Mouse (Mus musculus) lung, adult 18-20 months (tissue): ENCODE data around the gene B4galt2.

ENCODE experiments used
- DNase-seq, 2 experiments: peaks; one replicate each; pipeline ENCODE4 v3.0.0; 2022; ENCODE audit warnings: mixed read lengths in 2 of 2

Gene B4galt2

DNA sequence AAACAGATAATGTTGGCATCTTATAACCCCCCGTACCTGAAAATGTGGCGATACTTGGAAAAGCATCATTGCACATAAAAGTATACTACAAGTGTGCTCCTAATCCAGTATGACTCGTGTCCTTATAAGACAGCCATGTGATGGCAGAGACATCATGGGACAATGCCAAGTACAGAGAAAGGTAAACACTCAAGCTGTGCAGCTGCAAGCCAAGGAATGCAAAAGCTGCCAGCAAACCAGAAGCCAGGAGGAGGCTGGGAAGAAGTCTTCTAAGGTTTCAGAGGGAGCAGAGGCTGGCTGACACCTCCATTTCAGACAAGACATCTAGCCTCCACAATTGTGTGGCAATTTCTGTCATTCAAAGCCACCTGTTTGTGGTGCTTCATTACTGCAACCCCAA lies 22.9 kb upstream of the B4galt2 start:
- DNase-seq: peak; percentile 78 to 87

DNA sequence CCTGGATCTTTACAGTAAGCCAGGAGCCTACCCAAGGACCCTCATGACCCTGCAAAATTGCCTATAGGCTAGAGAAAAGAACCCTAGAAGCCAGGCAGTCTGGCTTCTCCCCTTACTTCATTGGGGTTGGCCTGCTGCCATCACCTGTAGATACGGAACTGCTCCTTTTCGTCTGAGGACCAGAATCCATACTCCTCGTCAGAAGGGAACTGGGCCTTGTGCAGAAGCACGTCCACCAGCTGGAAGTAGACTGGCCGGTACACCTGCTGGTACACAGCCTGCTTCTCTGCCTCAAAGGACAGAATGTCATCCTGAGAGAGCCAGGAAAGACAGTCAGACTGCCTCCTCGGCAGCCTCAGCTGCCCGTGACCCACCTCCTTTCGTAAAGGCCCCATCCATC lies 21.5 kb upstream of the B4galt2 start:
- DNase-seq: no peak

DNA sequence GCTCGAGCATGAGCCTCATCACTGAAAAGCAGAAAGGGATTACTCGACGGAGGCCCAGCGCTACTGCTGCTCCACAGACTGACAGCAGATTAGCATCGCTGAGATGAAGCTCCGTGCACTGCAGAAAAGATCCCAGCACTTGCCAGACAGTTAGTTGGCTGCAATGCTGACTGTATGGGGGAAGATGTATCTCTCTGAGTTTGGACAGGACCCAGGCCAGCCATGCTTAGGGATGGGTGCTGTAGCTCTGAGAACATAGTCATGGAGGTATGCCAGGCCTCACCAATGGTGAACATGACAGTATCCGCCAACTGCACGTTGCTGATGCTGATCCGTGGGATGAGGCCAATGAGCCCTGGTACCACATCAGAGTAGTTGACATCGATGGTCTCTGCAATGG lies 20.8 kb upstream of the B4galt2 start:
- DNase-seq: no peak

DNA sequence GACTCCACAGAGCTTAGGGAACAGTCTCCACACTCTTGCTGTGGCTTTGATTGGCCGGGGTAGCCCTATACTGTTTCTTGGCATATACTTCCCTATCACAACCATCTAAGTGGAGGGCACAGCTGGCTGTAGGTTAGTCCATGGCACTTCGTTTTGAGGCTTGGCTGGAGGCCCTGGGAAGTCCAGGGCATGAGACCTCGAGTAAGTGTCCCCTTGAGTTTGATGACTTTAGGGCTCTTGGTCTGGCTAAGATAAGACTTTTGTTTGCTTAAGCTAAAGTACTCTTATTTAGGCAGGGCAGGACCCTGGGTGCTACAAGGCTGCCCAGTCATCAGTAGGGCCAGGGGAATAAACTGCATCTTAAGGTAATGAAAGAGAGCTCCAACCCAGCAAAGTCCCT lies 14.8 kb upstream of the B4galt2 start:
- DNase-seq: peak; percentile 62 to 67

DNA sequence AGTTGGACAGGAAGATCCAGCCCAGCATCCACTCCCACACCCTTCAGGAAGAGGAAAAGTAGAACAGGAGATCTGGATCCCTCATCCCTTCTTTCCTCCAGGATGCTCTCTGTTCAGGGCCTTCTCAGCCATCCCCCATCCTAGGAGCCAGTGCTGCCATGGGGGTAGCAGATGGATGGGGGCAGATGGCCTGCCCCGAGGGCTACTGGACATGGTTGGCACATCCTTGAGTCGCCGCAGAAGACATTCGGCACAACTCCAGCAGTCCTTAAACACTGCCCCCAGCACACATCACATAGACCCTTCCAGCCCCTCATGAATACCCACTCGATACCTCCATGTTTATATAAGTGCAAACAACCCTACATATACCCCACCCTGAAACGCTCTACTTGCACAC lies 12.7 kb upstream of the B4galt2 start:
- DNase-seq: no peak

DNA sequence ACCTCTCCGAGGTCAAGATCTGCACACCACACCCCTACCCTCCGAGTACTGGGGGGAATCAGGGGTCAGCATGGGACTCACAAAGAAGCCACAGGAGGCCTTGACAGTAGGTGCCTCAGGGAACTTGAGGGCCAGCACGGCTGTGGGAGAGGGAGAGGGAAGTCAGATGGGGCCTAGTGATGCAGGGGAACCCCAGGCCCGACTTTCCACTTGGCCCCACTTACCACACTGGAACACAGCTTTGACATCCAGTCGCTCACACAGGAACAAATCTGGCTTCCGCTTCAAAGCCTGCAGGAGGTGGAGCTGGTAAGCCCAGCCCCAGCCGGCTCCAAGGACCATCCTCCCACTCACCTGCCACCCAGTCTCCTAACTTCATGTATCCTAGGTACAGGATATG lies 12.1 kb upstream of the B4galt2 start:
- no peak for DNase-seq

DNA sequence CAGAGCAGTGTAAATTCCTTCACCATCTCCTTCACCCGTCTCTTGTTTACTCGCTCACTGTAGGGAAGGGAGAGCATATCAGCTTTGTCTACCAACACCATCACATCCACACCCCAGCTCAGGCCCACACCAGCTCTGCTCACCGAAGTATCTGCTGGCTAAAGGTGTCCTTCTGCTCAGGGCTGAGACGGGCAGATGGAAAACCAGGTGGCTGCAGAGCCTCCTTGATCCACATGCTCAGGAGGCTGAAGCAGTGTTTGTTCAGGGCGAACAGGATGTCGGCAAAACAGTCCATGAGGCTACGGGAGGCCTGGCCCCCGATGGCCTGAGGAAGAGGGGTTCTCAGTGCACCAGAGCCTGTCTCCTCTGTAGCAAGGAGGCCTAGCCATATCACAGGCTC lies 11.3 kb upstream of the B4galt2 start:
- no peak for DNase-seq

DNA sequence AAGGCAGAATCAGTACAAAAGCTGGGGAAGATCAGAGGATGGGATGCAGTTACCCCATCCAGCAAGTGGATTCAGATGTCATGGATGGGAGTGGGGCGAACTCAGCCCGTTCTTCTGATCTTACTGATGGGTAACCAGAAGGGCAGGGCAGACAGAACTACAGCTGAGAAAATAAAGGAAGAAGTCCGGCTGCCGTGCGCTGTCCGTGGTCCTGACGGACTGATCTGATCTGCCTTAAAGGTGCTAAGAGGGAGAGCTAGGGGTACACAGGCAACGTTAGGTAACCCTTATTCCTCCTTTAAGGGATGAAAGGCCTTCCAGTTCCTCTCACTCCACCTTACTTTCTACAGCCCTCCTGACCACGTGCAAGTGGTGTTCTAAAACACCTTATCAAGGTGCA lies 10.1 kb upstream of the B4galt2 start:
- peak; percentile 28 to 41 for DNase-seq

DNA sequence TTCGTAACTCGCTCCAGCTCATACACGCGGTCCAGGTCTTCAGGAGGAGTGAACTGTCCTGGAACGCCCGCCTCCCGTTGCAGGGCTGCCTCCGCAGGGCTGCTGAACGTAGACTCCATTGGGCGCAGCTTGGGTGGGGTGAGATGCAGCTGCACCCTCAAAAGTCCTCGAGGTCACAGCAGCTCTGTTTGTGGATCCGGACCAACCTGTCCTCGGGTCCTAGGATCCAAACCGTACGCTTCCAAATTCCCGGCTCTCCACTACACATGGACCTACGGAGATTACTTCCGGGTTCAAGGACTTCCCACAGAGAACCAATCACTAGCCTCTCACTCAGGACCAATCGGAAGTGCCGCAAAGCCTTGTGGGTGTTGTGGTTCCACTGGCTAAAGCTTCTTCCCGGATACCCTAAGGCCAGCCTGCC lies 8.5 kb upstream of the B4galt2 start, which contains the start of gene Dph2:
TSS of gene Dph2 (minus strand) at position 295 of the 424 bp plus-strand sequence.
- peak; percentile 87 to 90 for DNase-seq

DNA sequence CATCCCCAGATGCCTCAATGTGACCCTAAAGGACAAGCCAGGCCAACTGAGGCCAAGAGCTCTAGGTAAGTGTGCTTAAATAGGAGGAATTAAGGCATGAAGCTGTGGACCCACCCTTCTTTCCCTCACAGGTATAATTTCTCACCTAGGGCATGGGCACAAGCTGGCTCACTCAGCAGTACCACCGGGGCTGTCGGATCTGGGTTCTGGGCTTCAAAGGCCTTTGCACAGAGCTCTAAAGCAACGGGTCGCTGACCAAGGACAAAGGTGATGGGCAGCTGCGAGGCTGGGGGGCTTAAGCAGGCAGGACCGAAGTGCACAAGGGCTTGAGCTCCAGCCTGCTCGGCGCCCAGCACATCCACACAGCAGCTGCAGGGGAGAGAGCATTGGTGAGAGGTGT lies 7.5 kb upstream of the B4galt2 start:
- DNase-seq: no peak

DNA sequence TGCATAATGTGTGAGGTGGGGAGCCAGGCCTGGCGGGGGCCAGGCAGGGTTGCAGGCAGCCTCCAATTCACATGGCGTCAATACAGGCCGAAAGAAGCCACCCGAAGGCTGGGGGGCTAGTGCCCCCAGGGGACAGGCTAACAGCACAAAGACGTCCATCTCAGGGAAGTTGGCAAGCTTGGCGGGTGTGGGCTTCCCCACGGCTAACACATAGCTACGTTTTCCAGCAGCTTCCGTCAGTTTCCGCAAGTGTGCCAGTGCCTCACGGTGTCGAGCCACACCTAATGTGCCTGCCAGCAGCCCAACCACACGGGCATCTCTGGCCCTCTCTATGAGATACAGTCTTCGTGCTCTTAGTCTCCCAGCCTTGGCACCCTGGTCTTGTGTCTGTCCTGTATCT lies 6.7 kb upstream of the B4galt2 start:
- DNase-seq: no peak

DNA sequence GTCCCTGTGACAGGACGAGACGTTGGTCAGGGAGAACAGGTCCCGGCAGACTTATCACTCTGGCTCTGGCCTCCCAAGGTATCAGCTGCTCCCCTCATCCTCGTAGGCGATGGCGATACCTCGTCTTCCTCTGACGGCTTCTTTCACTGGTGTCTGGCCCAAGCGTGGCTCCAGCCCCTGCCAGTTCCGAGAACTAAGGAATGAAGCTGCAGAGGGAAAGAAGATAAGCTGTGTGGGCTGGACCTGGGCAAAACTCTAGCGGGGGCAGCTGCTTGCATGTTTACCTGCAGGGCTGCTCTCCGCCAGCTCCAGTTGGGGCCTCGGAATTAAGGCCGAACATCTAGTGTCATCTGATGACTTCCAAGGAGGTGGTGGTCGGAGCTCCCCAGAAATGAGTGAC lies 6.2 kb upstream of the B4galt2 start:
- DNase-seq: no peak

DNA sequence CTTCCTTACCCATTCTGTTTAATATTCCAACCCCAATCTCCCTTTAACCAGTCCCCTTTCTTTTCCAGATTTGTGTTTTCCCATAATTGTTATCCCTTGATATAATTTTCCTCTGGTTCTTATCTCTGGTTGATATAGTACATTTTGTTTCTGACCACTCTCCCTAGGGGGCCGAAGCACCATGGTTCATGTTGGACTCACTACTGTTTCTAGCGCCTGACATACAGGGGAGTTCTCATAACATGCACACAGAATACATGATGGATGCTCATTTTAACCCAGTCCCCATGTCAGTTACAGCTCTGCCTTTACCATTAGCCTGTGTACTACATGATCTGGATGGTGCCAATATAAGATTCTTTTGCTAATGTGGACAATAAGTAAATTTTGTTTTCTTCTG lies 4.6 kb upstream of the B4galt2 start:
- no peak for DNase-seq

DNA sequence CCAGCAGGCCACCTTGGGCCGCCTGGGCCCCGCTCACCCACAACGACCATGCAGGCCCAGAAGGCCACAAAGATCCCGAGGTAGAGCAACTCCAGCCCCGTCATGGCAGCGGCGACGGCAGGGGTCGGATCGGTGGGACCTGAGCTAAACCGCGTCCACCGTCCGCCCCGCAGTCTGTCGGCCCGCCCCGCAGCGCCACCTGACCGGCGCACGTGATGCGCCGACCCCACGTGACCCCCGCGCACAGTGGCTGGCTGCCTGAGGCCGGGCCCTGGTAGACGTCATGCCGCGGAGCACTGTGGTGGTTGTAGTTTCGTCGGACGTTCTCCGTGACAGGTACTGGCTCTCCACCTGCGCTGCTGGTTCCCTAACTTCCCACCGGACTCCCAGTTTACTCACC lies 3.8 kb upstream of the B4galt2 start, which contains the start of gene Atp6v0b:
TSS of gene Atp6v0b (minus strand) at position 201 of the 400 bp plus-strand sequence.
- DNase-seq: peak; percentile 94 to 95

DNA sequence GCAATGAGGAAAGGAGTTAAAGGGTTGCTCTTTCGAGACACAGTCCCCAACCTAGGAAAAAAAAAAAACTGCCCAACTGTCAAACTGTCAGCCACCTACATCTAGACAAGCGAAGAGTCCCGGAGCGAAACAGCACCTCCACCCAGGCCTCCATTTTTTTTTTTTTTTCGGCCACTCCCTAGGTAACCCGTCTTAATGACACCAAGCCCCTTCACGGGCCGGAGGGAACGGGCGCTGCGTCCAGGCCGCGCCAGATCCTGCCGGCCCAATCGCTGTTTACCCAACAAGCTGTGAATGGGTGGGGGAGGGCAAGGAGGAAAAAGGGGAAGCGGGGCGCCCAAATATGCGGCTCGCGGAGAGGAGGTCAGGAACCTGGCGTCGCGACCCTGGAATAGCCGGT lies 3.4 kb upstream of the B4galt2 start:
- DNase-seq: peak; percentile 41 to 43

DNA sequence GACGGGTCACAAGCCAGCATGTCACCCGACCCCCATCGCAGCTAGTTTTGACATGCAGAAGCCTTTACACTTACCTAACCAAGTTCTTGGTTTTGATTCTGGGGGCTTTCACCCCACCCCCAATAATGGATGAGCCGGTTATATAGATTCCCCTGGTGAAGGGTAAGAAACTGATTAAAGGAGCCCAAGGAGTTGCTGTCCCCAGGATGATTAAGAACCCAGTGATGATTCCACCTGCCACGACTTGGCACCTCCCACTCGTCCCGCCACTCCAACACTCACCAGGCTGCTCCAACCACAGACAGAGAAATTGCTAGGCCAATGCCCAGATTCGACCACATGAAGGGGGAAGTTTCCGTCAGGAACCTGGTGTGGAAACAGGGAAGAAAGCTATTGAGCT lies 2.7 kb upstream of the B4galt2 start:
- no peak for DNase-seq

DNA sequence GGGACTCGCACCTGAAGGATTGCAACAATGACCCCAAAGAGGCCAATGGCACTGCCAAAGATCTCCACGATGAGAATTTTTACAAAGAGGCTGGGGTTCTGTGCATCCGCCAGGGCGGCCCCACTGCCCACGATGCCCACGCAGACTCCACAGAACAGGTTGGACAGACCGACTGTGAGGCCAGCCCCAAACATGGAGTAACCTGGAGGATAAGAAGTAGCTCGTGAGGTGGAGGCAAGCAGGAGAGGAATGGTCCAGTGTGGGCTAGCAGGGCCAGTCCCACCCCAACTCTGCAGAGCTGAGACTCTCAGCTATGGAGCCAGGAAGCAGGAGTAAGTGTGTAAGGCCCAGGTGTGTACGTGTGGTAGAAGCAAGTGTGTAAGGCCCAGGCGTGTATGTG lies 1.8 kb upstream of the B4galt2 start:
- DNase-seq: no peak

DNA sequence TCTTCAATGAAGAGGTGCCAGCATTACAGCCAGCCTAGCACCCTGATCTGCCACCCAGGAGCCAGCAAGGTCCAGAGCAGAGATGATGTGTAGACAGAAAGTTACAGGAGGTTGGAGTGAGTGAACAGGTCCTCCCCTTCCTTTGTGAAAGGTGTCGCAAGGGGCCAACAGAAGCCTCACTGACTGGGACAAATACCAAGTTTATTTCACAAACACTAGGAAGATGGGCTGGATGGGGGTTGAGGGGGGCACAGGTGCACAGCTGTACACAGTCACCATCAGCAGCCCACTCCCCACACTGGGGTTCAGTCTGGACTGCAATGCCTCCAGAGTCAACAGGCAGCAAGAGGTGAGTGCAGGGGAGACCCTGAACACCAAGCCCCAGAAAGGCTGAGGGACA lies 859 bp upstream of the B4galt2 start:
- no peak for DNase-seq

DNA sequence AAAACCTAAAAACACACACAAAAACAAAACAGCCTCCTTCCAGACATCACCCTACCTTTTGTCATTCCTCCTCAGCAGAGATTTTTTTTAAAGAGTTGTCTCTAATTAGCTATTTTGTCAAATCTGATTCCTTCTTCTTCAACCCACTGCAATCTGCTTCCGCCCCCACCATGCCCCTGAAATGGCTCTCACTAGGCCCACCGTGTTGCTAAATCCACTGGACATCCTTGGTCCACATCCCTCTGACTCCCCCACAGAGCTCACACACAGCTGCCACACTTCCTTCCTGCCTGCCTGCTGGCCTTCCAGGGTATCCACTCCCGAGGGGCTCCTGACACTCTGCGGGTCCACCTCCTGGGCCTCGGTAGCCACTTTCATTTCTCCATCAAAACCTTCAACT lies 4.6 kb downstream of the B4galt2 start:
- DNase-seq: no peak

DNA sequence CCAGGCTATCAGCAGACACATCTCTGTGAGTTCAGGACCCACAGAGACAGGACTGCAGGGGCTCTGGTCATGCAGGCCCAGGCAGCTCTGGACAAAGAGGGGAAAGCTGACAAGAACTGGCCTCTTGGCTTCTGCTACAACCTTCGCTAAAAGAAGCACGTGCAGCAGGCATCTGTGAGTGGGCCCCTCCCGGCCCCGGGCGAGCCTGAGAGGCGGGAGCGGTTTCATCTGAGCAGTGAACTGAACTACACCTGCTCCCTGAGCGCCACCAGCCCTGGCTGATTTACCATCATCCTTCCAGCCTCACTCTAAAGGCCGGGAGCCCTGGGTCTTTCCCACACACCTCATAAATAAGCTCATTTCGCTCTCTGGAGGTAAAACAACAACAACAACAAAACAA lies 5.0 kb downstream of the B4galt2 start:
- no peak for DNase-seq

DNA sequence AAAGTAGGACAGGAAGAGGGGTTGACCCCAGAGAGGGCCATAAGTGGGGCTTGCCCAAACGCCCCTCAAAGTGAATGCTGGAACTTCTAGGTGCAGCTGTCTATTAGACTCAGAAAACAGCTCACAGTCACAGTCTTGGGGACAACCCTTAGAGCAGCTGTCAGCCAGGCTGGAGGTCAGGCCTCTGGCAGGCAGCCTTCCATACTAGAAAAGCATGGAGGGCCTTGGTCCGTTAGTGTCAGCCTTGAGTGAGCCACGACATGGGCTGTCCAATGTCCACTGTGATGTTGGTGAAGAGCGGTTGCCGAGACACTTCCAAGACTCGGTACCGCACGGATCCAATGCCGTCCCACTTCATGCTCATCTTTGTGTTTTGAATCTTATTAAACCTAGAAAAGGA lies 9.7 kb downstream of the B4galt2 start:
- no peak for DNase-seq

DNA sequence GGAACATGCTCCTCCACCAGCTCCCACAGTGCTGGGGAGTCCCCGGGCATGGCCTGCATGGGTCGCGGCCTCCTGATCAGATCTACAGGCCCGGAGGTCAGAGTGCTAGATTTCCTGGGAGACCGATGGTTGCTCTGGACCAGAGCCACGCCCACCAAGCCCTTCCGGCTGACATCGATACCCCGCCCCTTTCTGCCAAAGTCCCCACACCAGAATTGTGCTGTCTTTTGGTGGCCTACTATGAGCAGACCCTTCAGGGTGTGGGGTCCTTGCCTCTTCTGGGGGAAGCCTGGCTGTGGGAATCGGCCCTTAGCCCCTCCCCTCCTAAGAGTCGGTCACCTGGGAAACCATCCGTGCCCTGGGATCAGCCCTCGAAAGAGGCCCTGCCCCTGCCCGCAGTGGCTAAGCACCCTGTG lies 10.8 kb downstream of the B4galt2 start, which contains the start of gene Ccdc24:
TSS of gene Ccdc24 (minus strand) at position 87 of the 416 bp plus-strand sequence.
- DNase-seq: peak; percentile 37 to 44

DNA sequence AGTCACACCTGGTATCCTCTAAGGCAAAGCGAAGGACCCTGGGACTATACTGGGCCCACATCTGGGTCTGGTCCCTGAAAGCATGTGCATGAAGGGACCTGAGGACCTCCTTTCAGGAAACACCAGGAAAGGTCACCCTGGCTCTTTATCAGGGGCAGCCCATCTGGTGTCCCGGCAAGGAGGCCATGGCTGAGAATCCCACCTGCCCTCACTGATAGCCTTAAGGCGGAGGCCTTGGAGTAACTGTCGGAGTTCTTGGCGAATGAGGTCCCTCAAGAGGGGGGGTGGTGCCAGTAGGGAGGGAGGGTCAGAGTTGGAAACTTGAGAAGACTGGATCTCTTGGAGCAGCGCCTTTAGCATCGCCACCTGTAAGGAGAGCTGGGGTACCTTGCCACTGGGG lies 11.5 kb downstream of the B4galt2 start:
- DNase-seq: peak; percentile 34 to 43

DNA sequence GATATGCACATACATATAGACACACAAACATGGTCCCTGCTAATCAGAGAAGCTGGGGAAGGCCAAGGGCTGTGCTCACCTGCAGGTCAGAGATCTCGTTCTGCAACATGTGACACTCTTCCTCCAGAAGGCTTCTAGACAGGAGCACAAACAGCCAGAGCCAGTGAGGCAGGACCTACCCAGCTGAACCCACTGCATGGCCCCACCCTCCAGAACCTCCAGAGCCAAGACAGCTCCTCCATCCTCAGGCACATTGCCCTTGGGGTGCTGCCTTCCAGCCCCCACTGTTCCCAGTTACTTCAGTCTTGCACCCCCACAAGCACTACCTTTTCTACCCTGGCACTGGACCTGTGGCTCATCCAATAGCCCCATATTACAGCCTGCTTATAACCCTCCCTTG lies 12.8 kb downstream of the B4galt2 start:
- DNase-seq: no peak

DNA sequence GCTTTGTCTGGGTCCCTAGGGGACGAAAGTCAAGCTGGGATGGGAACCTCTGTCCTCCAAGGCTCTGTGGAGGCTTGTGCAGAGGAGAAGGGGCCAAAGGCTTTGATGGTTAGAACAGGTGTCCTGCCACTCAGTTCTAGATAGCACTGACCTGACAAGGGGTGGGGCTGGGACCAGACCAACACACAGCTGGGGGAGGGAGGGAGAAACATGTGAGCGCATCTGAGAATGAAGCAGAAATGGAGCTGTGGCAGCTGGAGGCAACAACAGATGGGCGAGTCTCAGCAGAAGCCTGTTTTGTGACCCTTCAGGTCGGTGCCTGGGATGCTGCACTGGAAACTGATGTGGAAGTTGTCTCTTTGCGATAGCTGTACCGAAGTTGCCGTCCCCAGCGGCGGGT lies 14.0 kb downstream of the B4galt2 start:
- no peak for DNase-seq

DNA sequence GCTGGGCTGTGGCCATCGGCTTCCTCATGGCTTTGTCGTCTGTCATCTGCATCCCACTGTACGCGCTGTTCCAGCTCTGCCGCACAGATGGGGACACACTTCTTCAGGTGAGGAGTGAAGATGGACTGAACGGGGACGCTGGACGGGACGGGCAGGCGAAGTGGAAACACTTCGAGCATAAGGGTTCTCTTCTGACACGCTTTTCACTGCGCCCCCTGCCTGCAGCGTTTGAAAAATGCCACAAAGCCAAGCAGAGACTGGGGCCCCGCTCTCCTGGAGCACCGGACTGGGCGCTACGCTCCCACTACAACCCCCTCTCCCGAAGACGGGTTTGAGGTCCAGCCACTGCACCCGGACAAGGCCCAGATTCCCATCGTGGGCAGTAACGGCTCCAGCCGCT lies 15.5 kb downstream of the B4galt2 start:
- peak; percentile 54 for DNase-seq
